Mouse (Mus musculus): ENCODE data around the gene Chd6.

GRCm38 (mm10) chr2:160994181-160994580 is 114.7 kb downstream of the Chd6 start:
- no peak for TF ChIP-seq GATA1 (IDR thresholded peaks at IDR 0.05; ENCODE audit: low read length)
- TF ChIP-seq TAL1 (IDR thresholded peaks at IDR 0.05; ENCODE audit: low read length), result no peak

Measured in erythroblast, embryonic 14.5 days (primary cell).